In the genomic region with DNA sequence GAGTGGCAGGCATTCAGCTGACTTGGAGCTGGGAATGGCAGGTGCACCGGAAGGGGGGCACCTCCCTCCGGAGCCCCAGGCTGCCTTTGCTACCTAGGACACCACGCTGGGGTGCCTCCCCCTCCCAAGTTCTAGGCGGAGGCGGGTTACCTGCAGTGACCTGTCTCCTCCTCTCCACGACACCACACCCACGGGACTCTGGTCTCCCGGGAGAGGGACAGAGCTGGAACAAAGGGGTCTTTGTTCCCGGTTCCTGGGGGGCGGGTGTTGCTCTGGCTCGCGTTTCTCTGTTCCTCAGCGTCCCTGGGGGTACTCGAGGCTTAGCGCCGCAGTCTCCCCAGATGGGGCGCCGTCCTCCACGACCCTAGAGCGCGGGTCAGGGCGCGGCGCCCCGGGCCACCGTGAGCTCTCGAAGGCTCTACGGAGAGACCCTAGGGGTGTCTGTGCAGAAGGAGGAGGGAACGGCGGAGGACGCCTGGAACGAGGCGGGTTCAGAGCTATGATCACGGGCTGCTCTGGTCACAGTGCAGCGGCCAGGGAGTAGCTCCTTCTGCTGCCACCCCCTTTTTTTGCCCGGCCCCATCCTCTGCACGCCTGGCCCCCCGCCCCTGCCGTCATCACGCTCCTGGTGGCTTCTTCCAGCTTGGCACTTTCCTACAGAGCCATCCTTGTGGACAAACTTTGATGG, we compare ENCODE assay signal across 8 mouse cellular contexts. TPM values are rescaled to one million over a fixed set of nuclear protein-coding genes. Genes with fewer than 3 reads are reported as not detected.
DNase-seq lines count a peak whose midpoint lies in the region; ATAC-seq lines count a peak whose summit lies in the region.
"Had no signal": no experiment of that assay in that cellular context is flagged by ENCODE, and none has a peak within 500 bp of the region (broad histone marks: within the 10 kb centered on the region; RNA-seq: fewer than 3 reads in every experiment).

A gene (plus strand): TSS at position 617 of the 688 bp plus-strand sequence.

- peak within 1 kb of the TSS; percentile 81 for H3K4me3 ChIP-seq in forebrain, embryonic 16.5 days (replicated peaks; ENCODE audit: low read length)
- H3K4me3 ChIP-seq in liver, embryonic 15.5 days (replicated peaks): no peak within 1 kb of the TSS
- H3K4me3 ChIP-seq: erythroblast, embryonic 14.5 days had no signal

- H3K4me1 ChIP-seq in forebrain, embryonic 16.5 days (replicated peaks; ENCODE audit: control insufficient read depth, insufficient read depth, low read length): peaks cover 8% of the 10 kb centered on the region
- H3K4me1 ChIP-seq in liver, embryonic 15.5 days (replicated peaks): no peaks in the 10 kb centered on the region

- peak; percentile 7 to 13 for DNase-seq in layer of hippocampus, postnatal 14 days (ENCODE audit: low spot score in 2 of 2)
- no peak for DNase-seq in layer of hippocampus, adult 8-10 months (ENCODE audit: low spot score in 2 of 2)
- peak; percentile 28 for DNase-seq in embryo, embryonic 10.5 days (ENCODE audit: low spot score)
- DNase-seq in right cerebral cortex, postnatal 14 days: peak; percentile 24
- no peak for DNase-seq in gastrocnemius, adult 18-20 months (ENCODE audit: low spot score)

- H3K27me3 ChIP-seq in forebrain, embryonic 16.5 days (replicated peaks; ENCODE audit: control insufficient read depth, insufficient read depth, low read length): no peaks in the 10 kb centered on the region
- H3K27me3 ChIP-seq in liver, embryonic 15.5 days: peaks cover 37% of the 10 kb centered on the region

- WGBS in forebrain, embryonic 16.5 days: under 1% methylated on average over 38 of the region's 40 CpGs
- WGBS in liver, embryonic 15.5 days (ENCODE audit: insufficient replicate concordance): 2% methylated on average over 40 of the region's 40 CpGs

- H3K9ac ChIP-seq in forebrain, embryonic 16.5 days (replicated peaks; ENCODE audit: low read depth, low read length): peak within 1 kb of the TSS; percentile 94
- H3K9ac ChIP-seq in liver, embryonic 15.5 days: no peak within 1 kb of the TSS

- peak within 1 kb of the TSS; percentile 72 for H3K4me2 ChIP-seq in forebrain, embryonic 16.5 days (ENCODE audit: low read length)
- peak within 1 kb of the TSS; percentile 45; the same call in 1 of the 2 replicates for H3K4me2 ChIP-seq in liver, embryonic 15.5 days

- peak within 1 kb of the TSS; percentile 96 for H3K27ac ChIP-seq in forebrain, embryonic 16.5 days (ENCODE audit: low read length)
- no peak within 1 kb of the TSS for H3K27ac ChIP-seq in liver, embryonic 15.5 days (replicated peaks)

- H3K36me3 ChIP-seq in forebrain, embryonic 16.5 days (ENCODE audit: control insufficient read depth, insufficient read depth): no peaks in the 10 kb centered on the region
- no peaks in the 10 kb centered on the region for H3K36me3 ChIP-seq in liver, embryonic 15.5 days (replicated peaks)

- ATAC-seq in forebrain, embryonic 16.5 days: peak; percentile 45
- ATAC-seq in liver, embryonic 15.5 days (ENCODE audit: insufficient read depth): no peak

- no peaks in the 10 kb centered on the region for H3K9me3 ChIP-seq in forebrain, embryonic 16.5 days (ENCODE audit: control insufficient read depth, low read length)
- H3K9me3 ChIP-seq in liver, embryonic 15.5 days (replicated peaks): no peaks in the 10 kb centered on the region

RNA-seq across cellular contexts. Expression of the gene that starts here (rescaled TPM):
- 1 to 10 TPM in 1 of 2 experiments, under 1 TPM in 1; 0.78 to 1.1 TPM for total RNA-seq in layer of hippocampus, postnatal 14 days (2021)
- total RNA-seq in layer of hippocampus, adult 8-10 months (2022): under 1 TPM; 0.67 to 0.83 (median 0.81) TPM
- 4.1 and 4.8 TPM in 2 replicates for polyA plus RNA-seq in forebrain, embryonic 16.5 days (2015; fragmentation: Nextera tagmentation; extraction: Ambion mirVana)
- polyA plus RNA-seq in liver, embryonic 15.5 days (2015; fragmentation: Nextera tagmentation; extraction: Ambion mirVana): not detected in 2 replicates
- not detected for total RNA-seq in gastrocnemius, adult 18-20 months (2021)
- polyA plus RNA-seq: erythroblast, embryonic 14.5 days had no signal

Comparison
In these comparisons a context has a peak if more than half of its experiments do, and no peak if none do; other contexts are left out.
1. DNase-seq: peak in layer of hippocampus, postnatal 14 days (2 of 2), embryo, embryonic 10.5 days (single experiment) and right cerebral cortex, postnatal 14 days (single experiment); none in layer of hippocampus, adult 8-10 months (0 of 2) and gastrocnemius, adult 18-20 months (single experiment).